Mouse (Mus musculus): Measurements from ENCODE around the gene Baiap2.

The Baiap2 gene

DNA sequence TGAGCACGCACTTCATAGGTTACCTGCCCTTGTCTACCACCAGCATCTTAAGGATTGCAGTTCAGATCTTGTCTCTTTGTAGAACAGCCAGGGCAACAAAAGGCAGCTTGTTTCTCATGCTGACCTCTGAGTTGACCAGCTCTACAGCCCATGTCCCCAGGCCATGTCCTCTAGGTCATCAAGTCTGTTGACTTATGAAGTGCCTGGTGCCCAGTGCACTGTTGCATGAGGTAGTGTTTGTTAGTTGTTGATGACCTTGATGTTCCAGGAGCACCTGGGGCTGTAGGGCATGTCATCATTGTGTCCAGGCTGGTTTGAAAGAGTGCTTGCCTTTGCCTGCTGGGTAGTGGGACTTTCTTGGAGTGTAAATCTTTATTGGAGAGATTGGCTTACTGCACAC, 4.9 kb downstream of the Baiap2 start:
- DNase-seq (ENCODE audit: low spot score in 2 of 2), result no peak

DNA sequence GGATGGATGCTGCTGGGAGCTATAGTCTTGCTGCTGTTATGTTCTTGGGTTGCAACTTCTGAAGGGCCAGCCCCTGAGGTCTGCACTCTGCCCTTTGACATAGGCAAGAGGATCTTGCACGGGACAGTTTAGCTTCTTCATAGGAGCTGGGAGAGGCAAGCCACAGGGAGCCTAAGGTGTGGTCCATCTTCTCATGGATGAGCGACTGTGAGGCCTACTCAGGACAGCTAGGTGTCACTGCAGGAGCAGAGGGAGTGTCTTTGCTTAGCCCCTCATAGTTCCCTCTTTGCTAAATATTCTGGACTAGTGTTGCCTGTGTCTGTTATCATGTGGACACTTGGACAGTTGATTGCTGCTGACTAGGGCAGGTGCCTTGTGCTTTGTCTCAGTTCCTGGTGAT, 5.3 kb downstream of the Baiap2 start:
- DNase-seq (ENCODE audit: low spot score in 2 of 2), result no peak

DNA sequence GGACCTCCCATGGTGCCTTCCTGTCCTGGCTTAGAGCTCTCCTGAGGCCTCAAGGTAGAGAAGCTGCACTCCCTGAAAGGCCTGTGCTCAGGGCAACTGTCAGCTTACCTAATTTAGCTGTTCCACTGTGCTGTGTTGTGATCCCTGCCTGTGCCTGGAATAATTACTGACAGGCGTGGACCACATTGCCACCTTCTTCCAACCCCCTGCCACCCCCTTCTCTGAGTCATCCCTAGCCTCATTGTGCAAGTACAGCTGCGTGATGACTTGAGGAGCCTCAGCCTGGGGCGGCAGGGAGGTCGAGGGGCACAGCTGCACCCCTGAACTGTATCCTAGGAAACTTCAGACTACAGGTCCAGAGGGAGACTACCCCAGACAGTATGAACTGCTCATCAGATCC, 5.7 kb downstream of the Baiap2 start:
- no peak for DNase-seq (ENCODE audit: low spot score in 2 of 2)

- no peak for DNase-seq (ENCODE audit: low spot score in 2 of 2)
These were observed 6.2 kb downstream of the Baiap2 start for GRCm38 (mm10) chr11:119948803-119949202.

- no peak for DNase-seq (ENCODE audit: low spot score in 2 of 2)
These were observed 8.0 kb downstream of the Baiap2 start for GRCm38 (mm10) chr11:119950535-119950934.

GRCm38 (mm10) chr11:119951326-119951725, 8.8 kb downstream of the Baiap2 start:
- DNase-seq (ENCODE audit: low spot score in 2 of 2), result no peak

DNA sequence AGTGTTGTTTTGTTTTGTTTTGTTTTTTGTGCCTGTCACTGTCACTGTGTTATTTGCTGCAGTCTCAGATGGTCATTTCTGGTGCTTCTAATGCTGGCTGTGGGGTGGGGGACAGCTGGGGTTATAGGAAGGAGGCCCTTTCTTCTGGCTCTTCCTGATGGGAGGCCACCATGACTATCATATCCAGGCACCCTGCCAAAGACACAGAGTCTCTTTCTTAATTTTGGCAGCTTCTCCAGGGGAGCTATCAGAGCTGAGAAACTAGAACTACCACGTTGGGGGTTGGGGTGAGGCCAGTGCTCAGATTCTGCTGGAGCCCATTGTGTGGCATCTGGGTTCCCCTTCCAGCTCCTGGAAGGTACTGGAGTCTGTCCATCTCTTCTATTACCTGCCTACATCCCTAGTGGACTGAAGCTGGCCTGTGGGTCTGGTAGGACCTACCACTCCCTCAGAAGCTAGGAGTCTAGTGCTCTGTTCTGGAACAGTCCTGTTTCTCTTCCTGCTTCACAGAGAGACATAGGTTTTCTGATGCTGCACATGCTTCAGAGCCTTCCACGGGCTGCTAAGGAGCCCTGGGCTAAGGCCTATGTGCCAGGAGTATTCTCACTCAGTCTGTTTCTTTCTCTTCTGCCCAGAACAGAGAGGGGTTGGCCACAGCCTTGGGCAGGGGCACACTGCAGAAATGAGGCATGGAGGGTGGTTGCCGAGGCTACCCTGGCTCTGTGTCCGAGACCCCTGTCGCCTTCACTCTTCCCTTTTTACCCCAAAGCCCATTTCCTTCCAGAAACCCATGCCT, 10.1 kb downstream of the Baiap2 start:
- peak in 1 of 2 experiments; percentile 65 for DNase-seq (ENCODE audit: low spot score in 2 of 2)

DNA sequence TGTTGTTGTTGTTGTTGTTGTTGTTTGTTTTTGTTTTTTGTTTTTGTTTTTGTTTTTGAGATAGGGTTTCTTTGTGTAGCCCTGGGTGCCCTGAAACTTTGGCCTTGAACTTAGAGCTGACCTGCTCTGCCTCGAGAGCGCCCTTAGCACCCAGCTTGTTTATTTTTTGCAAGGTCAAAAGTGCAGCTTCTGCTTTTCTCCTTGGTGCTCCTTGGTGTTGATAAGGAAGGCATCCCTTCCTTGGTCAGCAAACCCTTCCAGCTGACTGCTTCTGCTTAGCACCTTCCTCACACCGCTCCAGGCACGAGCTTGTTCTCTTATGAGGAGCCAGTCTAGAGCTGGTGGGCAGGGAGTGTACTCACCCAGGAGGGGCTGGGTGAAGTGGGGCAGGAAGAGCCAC, 11.7 kb downstream of the Baiap2 start:
- no peak for DNase-seq (ENCODE audit: low spot score in 2 of 2)

DNA sequence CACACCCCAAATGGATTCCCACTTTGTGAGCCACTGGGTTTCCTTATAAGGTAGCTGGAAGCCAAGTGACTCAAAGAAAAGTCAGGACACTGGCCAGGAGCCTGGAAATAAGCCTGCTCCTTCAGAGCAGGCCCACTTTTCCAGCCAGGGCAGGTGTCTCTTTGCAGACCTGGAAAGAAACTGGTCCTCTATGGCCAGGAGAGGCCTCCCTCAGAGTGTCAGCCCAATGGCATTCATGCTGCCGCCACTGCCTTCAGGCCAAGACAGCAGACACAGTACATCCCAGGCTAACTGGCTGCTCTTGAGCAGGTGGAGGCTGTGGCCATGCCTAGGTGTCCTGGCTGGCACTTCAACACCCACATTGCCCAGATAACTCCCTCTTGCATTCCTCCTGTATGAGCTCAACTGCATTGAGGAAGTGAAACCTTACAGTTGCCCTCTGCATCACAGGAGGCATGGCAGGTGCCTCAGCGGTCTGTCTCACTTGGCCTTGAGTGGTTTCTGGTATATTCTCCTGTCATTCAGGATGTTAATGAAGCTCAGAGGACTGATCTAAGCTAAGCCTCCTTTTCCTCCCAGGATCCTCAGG, 12.3 kb downstream of the Baiap2 start:
- no peak for DNase-seq (ENCODE audit: low spot score in 2 of 2)

DNA sequence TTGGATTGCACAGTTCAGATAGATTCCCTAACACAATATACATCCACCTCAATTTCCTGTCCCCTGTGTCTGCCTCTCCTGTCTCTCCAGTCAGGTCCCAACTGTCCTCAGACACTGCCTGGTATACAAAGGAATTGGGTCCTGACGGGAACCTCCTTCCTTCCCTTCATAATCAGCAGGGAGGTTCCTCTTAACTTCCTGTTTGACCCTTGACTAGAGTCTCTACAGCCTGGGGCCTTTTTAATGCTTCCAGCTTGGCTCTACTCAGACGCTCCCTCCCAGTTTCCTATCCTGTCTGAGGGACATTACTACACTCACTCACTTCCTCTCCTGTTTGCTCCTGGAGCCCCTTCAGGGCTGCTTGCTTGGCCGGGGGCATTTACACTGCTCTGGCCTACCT, 12.9 kb downstream of the Baiap2 start:
- DNase-seq (ENCODE audit: low spot score in 2 of 2), result no peak

DNA sequence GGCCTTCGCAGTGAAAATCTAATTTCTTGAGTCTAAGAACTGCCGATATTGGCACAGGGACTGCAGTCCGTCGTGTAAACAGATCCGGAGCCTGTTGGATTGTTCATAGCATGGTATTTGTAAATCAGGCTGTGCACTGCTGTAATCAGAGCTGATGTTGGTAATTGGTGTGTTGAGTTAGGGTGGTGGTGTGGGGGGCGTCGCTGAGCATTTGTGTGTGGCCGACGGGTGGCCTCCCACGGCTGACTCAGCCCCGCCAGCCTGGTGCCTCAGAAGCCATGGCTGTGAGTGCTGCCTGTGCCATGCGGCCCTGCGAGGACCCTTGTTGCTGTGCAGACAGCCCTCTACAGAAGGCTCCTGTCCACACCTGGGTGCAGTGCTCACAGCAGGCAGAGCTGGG, 14.0 kb downstream of the Baiap2 start:
- no peak for DNase-seq (ENCODE audit: low spot score in 2 of 2)

DNA sequence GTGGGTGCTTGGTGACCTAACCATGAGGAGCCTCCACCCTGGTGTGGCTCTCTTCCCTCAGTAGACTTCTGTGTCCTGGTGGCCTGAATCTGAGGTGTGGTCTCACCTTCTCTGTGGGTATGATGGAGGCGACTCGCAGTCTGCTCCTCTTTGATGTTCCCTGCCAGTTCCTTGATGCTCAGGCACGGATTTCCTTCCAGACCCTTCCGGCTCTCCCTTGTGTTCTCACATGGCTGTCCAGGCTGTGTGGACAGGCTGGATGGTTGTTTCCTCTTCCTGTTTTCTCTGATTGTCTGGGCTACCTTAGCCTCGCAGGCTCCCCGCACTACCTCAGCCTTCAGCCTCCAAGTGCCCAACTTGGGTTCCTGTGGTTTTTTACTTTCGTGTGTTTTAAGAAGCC, 16.3 kb downstream of the Baiap2 start:
- no peak for DNase-seq (ENCODE audit: low spot score in 2 of 2)

- DNase-seq (ENCODE audit: low spot score in 2 of 2), result no peak
These were observed 17.2 kb downstream of the Baiap2 start for GRCm38 (mm10) chr11:119959714-119960113.

DNA sequence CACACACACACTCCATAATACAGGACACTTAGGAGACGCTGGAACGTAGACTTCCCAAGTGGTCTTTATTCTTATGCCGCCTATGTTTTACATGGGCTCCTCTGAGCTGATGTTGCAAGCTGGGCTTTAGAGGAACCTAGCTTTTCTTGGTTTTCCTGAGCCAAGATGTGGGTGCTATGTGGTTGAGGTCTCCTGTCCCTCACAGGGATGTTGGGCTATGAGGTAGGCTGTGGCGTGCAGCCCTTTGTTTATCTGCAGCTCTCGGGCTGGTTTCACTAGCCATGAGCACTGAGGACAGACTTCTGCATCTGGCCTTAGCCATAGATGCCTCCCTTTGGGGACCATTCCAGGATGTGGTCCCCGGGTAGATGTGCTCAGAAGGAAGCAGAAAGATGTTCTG, 18.1 kb downstream of the Baiap2 start:
- no peak for DNase-seq (ENCODE audit: low spot score in 2 of 2)

GRCm38 (mm10) chr11:119961511-119961910, 18.9 kb downstream of the Baiap2 start:
- no peak for DNase-seq (ENCODE audit: low spot score in 2 of 2)

GRCm38 (mm10) chr11:119965053-119965452, 22.5 kb downstream of the Baiap2 start:
- no peak for DNase-seq (ENCODE audit: low spot score in 2 of 2)

DNA sequence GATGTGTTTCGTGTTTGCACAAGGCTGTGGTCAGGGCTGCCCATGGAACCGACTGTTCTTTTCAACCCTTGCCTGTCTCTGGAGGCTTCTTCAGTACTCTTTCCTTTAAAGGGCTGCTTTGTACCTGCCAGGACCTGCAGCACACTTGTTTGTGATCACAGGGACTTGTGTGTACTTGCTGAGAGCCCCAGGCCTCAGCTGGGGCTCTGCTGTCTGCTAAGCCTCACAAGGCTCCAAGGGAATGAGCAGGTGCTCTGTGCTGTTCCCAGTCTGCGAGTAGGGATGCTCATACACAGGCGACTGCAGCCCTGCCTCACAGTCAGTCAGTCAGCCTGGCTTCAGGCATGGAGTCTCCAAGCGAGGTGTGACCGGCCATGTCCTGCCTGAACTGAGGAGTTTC, 23.7 kb downstream of the Baiap2 start:
- no peak for DNase-seq (ENCODE audit: low spot score in 2 of 2)

GRCm38 (mm10) chr11:119967401-119967800, 24.8 kb downstream of the Baiap2 start:
- DNase-seq (ENCODE audit: low spot score in 2 of 2), result no peak

DNA sequence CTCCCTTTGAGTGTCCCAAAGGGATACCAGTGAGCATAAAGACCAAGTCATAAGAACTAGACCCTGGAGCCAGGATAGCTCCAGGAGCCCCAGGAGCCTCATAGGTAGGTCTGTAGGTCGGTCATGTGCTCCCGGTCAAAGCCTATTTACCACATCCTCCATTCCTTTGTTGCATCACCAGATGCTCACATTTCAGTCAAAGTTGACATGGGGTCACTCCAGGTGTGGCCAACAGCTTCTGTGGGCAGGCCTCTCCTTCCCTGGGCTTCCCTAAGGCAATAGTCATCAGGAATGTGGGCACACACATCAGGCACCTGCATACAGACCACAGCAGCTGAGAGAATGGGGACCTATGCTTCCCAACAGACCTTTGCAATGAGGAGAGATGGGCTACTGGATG, 25.3 kb downstream of the Baiap2 start:
- DNase-seq (ENCODE audit: low spot score in 2 of 2), result no peak

DNA sequence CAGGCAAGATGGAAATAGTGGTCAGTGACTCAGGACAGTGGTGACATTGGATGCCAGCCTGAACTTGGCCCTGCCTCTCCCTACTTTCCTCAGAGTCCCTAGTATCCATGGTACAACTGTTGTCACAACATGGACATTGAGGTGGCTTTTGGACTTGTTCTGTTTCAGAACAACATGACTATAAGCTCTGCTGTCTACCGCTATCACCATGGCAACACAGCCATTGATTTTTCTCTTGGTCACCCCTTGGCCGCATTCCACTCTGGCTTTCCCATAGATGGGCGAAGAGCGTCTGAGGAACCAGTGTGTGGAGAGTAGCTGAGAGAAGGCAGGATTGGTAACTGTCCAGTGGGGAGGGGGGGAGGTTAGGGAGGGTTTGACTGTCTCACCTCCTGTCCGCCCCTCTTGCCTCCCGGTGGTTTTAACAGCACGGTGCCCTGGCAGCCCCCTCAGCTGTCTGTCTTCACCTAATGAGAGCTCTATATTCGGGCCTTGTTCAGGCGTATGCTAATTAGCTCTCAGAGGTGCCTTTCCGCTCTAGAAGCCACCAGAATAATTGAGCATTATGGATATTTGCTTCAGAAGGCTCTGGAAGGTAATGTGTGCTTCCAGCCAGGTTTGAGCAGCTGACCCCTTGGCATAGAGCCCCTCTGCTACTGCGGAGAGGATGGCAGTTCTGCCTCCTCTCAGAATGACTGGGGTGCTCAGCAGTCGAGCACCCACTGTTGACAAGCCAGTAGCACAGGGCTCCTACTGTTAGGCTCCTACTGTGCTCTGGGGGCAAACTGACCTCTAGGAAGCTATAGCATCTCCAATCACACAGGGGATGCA, 27.7 kb downstream of the Baiap2 start:
- DNase-seq (ENCODE audit: low spot score in 2 of 2), result no peak

- DNase-seq (ENCODE audit: low spot score in 2 of 2), result peak in 1 of 2 experiments; percentile 64
These were observed 31.2 kb downstream of the Baiap2 start for GRCm38 (mm10) chr11:119973789-119974188.

GRCm38 (mm10) chr11:119975739-119976501, 33.4 kb downstream of the Baiap2 start:
- DNase-seq (ENCODE audit: low spot score in 2 of 2), result peak; percentile 78
